Mouse (Mus musculus) MEL (cell line): Measurements from ENCODE around the gene Polr3gl.

Experiments used
- CHD2 ChIP-seq: IDR thresholded peaks from 2 replicates; pipeline ENCODE4 v1.6.1; 2011; ENCODE audit warnings: low read length, improper control_type of control experiment
- CTCF ChIP-seq, 3 experiments: IDR thresholded peaks in 2 of 3; conservative IDR thresholded peaks in 1 of 3; 2 replicates each; pipeline ENCODE4 v1.5.1; 2011 to 2012; ENCODE audit warnings: low read length in 3 of 3, low read depth in 2 of 3, mild to moderate bottlenecking in 2 of 3, improper control_type of control experiment in 1 of 3, inconsistent platforms in 1 of 3, mixed read lengths in 1 of 3, moderate library complexity in 1 of 3; ENCODE audit not compliant: control insufficient read depth in 1 of 3, insufficient read depth in 1 of 3, poor library complexity in 1 of 3, severe bottlenecking in 1 of 3
- ELF1 ChIP-seq: IDR thresholded peaks from 2 replicates; pipeline ENCODE4 v1.6.1; 2014; ENCODE audit warnings: low read depth, mild to moderate bottlenecking, inconsistent platforms, low read length, improper control_type of control experiment, moderate library complexity
- EP300 ChIP-seq, 2 experiments: IDR thresholded peaks; 2 replicates each; pipeline ENCODE4 v1.6.1; 2011; ENCODE audit warnings: improper control_type of control experiment in 2 of 2, low read length in 2 of 2, low read depth in 1 of 2, mild to moderate bottlenecking in 1 of 2
- HCFC1 ChIP-seq: IDR thresholded peaks from 2 replicates; pipeline ENCODE4 v1.6.1; 2012; ENCODE audit warnings: low read depth, mild to moderate bottlenecking, inconsistent platforms, low read length, improper control_type of control experiment, moderate library complexity
- KAT2A ChIP-seq: conservative IDR thresholded peaks from 2 replicates; pipeline ENCODE4 v1.6.1; 2012; ENCODE audit warnings: low read depth, low read length, improper control_type of control experiment, inconsistent platforms
- MEF2A ChIP-seq: IDR thresholded peaks from 2 replicates; pipeline ENCODE4 v1.6.1; 2014; ENCODE audit warnings: low read depth, mild to moderate bottlenecking, inconsistent platforms, low read length, improper control_type of control experiment; ENCODE audit not compliant: poor library complexity, insufficient replicate concordance, severe bottlenecking; ENCODE audit errors: extremely low read depth
- POLR2A ChIP-seq, 2 experiments: IDR thresholded peaks; 2 replicates each; pipeline ENCODE4 v1.6.1; 2011 to 2012; ENCODE audit warnings: low read length in 2 of 2, mild to moderate bottlenecking in 2 of 2, control low read depth in 1 of 2, improper control_type of control experiment in 1 of 2, low read depth in 1 of 2, moderate library complexity in 1 of 2; ENCODE audit not compliant: control insufficient read depth in 1 of 2, insufficient read depth in 1 of 2, poor library complexity in 1 of 2
- SMC3 ChIP-seq: IDR thresholded peaks from 2 replicates; pipeline ENCODE4 v1.6.1; 2011; ENCODE audit warnings: low read depth, low read length, improper control_type of control experiment
- TAL1 ChIP-seq: IDR thresholded peaks from 2 replicates; pipeline ENCODE4 v1.6.1; 2012; ENCODE audit warnings: mild to moderate bottlenecking, inconsistent platforms, low read length, moderate library complexity, mixed read lengths
- TCF12 ChIP-seq: IDR thresholded peaks from 2 replicates; pipeline ENCODE4 v1.6.1; 2014; ENCODE audit warnings: low read depth, mild to moderate bottlenecking, inconsistent platforms, low read length, improper control_type of control experiment, moderate library complexity
- USF2 ChIP-seq, 2 experiments: IDR thresholded peaks; 2 replicates each; pipeline ENCODE4 v1.6.1; 2011 to 2012; ENCODE audit warnings: improper control_type of control experiment in 2 of 2, low read length in 2 of 2, borderline replicate concordance in 1 of 2, inconsistent platforms in 1 of 2, low read depth in 1 of 2, mild to moderate bottlenecking in 1 of 2; ENCODE audit not compliant: insufficient read depth in 1 of 2
- ZKSCAN1 ChIP-seq: IDR thresholded peaks from 2 replicates; pipeline ENCODE4 v1.6.1; 2012; ENCODE audit warnings: low read depth, mild to moderate bottlenecking, inconsistent platforms, low read length, improper control_type of control experiment, moderate library complexity
- ZNF384 ChIP-seq: IDR thresholded peaks from 2 replicates; pipeline ENCODE4 v1.6.1; 2012; ENCODE audit warnings: low read depth, mild to moderate bottlenecking, inconsistent platforms, low read length, improper control_type of control experiment

GRCm38 (mm10) chr3:96594851-96595250 lies 870 bp upstream of the Polr3gl start:
- peak in 1 of 3 experiments; percentile 20; a peak in 1 of 6 replicates for TF ChIP-seq CTCF (IDR thresholded peaks at IDR 0.05 in 2 of 3, conservative IDR thresholded peaks at IDR 0.05 in 1 of 3; ENCODE audit: control insufficient read depth in 1 of 3, insufficient read depth in 1 of 3, low read depth in 2 of 3, low read length in 3 of 3, poor library complexity in 1 of 3, severe bottlenecking in 1 of 3)
- TF ChIP-seq SMC3, result no peak
- no peak for TF ChIP-seq KAT2A
- no peak for TF ChIP-seq TCF12
- TF ChIP-seq EP300 (IDR thresholded peaks at IDR 0.05; ENCODE audit: low read depth in 1 of 2, low read length in 2 of 2), result no peak
- no peak for TF ChIP-seq POLR2A (IDR thresholded peaks at IDR 0.05; ENCODE audit: control insufficient read depth in 1 of 2, insufficient read depth in 1 of 2, low read depth in 1 of 2, low read length in 2 of 2, poor library complexity in 1 of 2)
- no peak for TF ChIP-seq TAL1
- TF ChIP-seq ZKSCAN1, result no peak
- TF ChIP-seq USF2 (IDR thresholded peaks at IDR 0.05; ENCODE audit: borderline replicate concordance in 1 of 2, insufficient read depth in 1 of 2, low read depth in 1 of 2, low read length in 2 of 2), result no peak
- TF ChIP-seq ZNF384, result no peak
- TF ChIP-seq MEF2A, result no peak
- TF ChIP-seq HCFC1, result no peak
- no peak for TF ChIP-seq CHD2
- no peak for TF ChIP-seq ELF1
